Mouse (Mus musculus): ENCODE data around the gene Pi4k2b. TPM values are rescaled to one million over a fixed set of nuclear protein-coding genes. Genes with fewer than 3 reads are reported as not detected.
A peak's percentile ranks its signal among the peaks of the same experiment; 100 is the strongest.

Gene Pi4k2b
- total RNA-seq, 2 experiments from 2014 or later, result 1.2 TPM

GRCm38 (mm10) chr5:52786556-52787322 lies 45.4 kb downstream of the Pi4k2b start:
- no peak for DNase-seq
- intact Hi-C loops (cut with DNase I), result no loop called here
- H3K27ac ChIP-seq, result no peak overlapping the region
- H3K4me3 ChIP-seq, result no peak overlapping the region
- TF ChIP-seq CTCF (IDR thresholded peaks at IDR 0.05), result no peak

GRCm38 (mm10) chr5:52793230-52793629 lies 51.9 kb downstream of the Pi4k2b start:
- no peak for DNase-seq
- TF ChIP-seq CTCF (IDR thresholded peaks at IDR 0.05), result no peak
- Histone ChIP-seq H3K27ac (no peak overlapping the region), H3K4me3 (no peak overlapping the region)
- intact Hi-C loops (cut with DNase I), result no loop called here

- intact Hi-C loops (cut with DNase I), result no loop called here
- no peak for TF ChIP-seq CTCF (IDR thresholded peaks at IDR 0.05)
- no peak overlapping the region for H3K27ac ChIP-seq
- H3K4me3 ChIP-seq, result no peak overlapping the region
- peak; percentile 54 for DNase-seq
Measured at GRCm38 (mm10) chr5:52794109-52794508, 52.7 kb downstream of the Pi4k2b start.

GRCm38 (mm10) chr5:52799274-52799985 lies 58.1 kb downstream of the Pi4k2b start:
- H3K4me3 ChIP-seq, result no peak overlapping the region
- DNase-seq, result no peak
- no peak overlapping the region for H3K27ac ChIP-seq
- intact Hi-C loops (cut with DNase I), result no loop called here
- no peak for TF ChIP-seq CTCF (IDR thresholded peaks at IDR 0.05)

GRCm38 (mm10) chr5:52805801-52806200 lies 64.4 kb downstream of the Pi4k2b start:
- Histone ChIP-seq H3K27ac (no peak overlapping the region), H3K4me3 (no peak overlapping the region)
- TF ChIP-seq CTCF (IDR thresholded peaks at IDR 0.05), result no peak
- no peak for DNase-seq
- intact Hi-C loops (cut with DNase I), result no loop called here

- intact Hi-C loops (cut with DNase I), result no loop called here
- H3K4me3 ChIP-seq, result no peak overlapping the region
- DNase-seq, result no peak
- no peak for TF ChIP-seq CTCF (IDR thresholded peaks at IDR 0.05)
- no peak overlapping the region for H3K27ac ChIP-seq
Measured at GRCm38 (mm10) chr5:52806349-52806748, 65.0 kb downstream of the Pi4k2b start.

- Histone ChIP-seq H3K4me3 (no peak overlapping the region), H3K27ac (no peak overlapping the region)
- TF ChIP-seq CTCF (IDR thresholded peaks at IDR 0.05), result no peak
- DNase-seq, result no peak
- intact Hi-C loops (cut with DNase I), result no loop called here
Measured at GRCm38 (mm10) chr5:52807030-52807429, 65.7 kb downstream of the Pi4k2b start.

- H3K4me3 ChIP-seq, result no peak overlapping the region
- intact Hi-C loops (cut with DNase I), result loop anchor here (10.0 kb wide), 1 partner anchor 296 kb away; no protein-coding TSS in a partner anchor
- no peak for DNase-seq
- H3K27ac ChIP-seq, result no peak overlapping the region
- TF ChIP-seq CTCF (IDR thresholded peaks at IDR 0.05), result no peak
Measured at GRCm38 (mm10) chr5:52810446-52810845, 69.1 kb downstream of the Pi4k2b start.

GRCm38 (mm10) chr5:52811056-52811455 lies 69.7 kb downstream of the Pi4k2b start:
- DNase-seq, result no peak
- intact Hi-C loops (cut with DNase I), result loop anchor here (10.0 kb wide), 1 partner anchor 296 kb away; no protein-coding TSS in a partner anchor
- no peak for TF ChIP-seq CTCF (IDR thresholded peaks at IDR 0.05)

GRCm38 (mm10) chr5:52812456-52812855 lies 71.1 kb downstream of the Pi4k2b start:
- H3K4me3 ChIP-seq, result no peak overlapping the region
- H3K27ac ChIP-seq, result no peak overlapping the region
- no peak for DNase-seq
- no peak for TF ChIP-seq CTCF (IDR thresholded peaks at IDR 0.05)
- intact Hi-C loops (cut with DNase I), result loop anchor here (10.0 kb wide), 1 partner anchor 298 kb away; no protein-coding TSS in a partner anchor

More at GRCm38 (mm10) chr5:52811056-52811455, 69.7 kb downstream of the Pi4k2b start:
- Histone ChIP-seq H3K27ac (no peak overlapping the region), H3K4me3 (no peak overlapping the region)

- Histone ChIP-seq H3K27ac (no peak overlapping the region), H3K4me3 (no peak overlapping the region)
- intact Hi-C loops (cut with DNase I), result loop anchor here (10.0 kb wide), 1 partner anchor 299 kb away; no protein-coding TSS in a partner anchor
- no peak for DNase-seq
- no peak for TF ChIP-seq CTCF (IDR thresholded peaks at IDR 0.05)
Measured at GRCm38 (mm10) chr5:52813312-52813711, 71.9 kb downstream of the Pi4k2b start.

- H3K27ac ChIP-seq, result no peak overlapping the region
- intact Hi-C loops (cut with DNase I), result loop anchor here (10.0 kb wide), 1 partner anchor 304 kb away; no protein-coding TSS in a partner anchor
- peak; percentile 50 for DNase-seq
- H3K4me3 ChIP-seq, result no peak overlapping the region
- TF ChIP-seq CTCF (IDR thresholded peaks at IDR 0.05), result no peak
Measured at GRCm38 (mm10) chr5:52818676-52819075, 77.3 kb downstream of the Pi4k2b start.

Other genes with a start within 250 kb of the Pi4k2b start
- 1 to 10 TPM; 1.0 to 1.3 TPM for gene Lgi2, start 175.1 kb upstream of the Pi4k2b start, total RNA-seq (2021)
- gene Sepsecs, start 71.9 kb upstream of the Pi4k2b start, total RNA-seq (2021), result 1 to 10 TPM; 6.0 to 7.2 TPM
- gene Zcchc4, start 33.8 kb downstream of the Pi4k2b start, total RNA-seq (2021), result 1 to 10 TPM; 4.2 to 4.7 TPM
- gene Anapc4, start 92.4 kb downstream of the Pi4k2b start, total RNA-seq (2021), result 10 to 100 TPM; 35.1 to 37.4 TPM